Mouse (Mus musculus) myocyte (in vitro differentiated cells): ENCODE data around the gene Scamp4. TPM values are rescaled to one million over a fixed set of nuclear protein-coding genes. Genes with fewer than 3 reads are reported as not detected.

ENCODE experiments used
- H3K27me3 ChIP-seq: one replicate; pipeline ENCODE4 v1.6.1; 2011; ENCODE audit not compliant: control insufficient read depth, insufficient read depth, insufficient read length
- H3K36me3 ChIP-seq: one replicate; pipeline ENCODE4 v1.6.1; 2011; ENCODE audit not compliant: control insufficient read depth, insufficient read depth
- H3K4me2 ChIP-seq: one replicate; pipeline ENCODE4 v1.6.1; 2011; ENCODE audit warnings: low read depth, control low read depth
- H3K4me3 ChIP-seq: one replicate; pipeline ENCODE4 v1.5.1; 2011; ENCODE audit warnings: mild to moderate bottlenecking, control low read depth, moderate library complexity
- H3K79me2 ChIP-seq: one replicate; pipeline ENCODE4 v1.6.1; 2011; ENCODE audit not compliant: control insufficient read depth, insufficient read depth
- H3ac ChIP-seq: one replicate; pipeline ENCODE4 v1.6.1; 2011; ENCODE audit not compliant: control insufficient read depth, insufficient read length
- CEBPB ChIP-seq: IDR thresholded peaks from 2 replicates; pipeline ENCODE4 v1.6.1; 2011; ENCODE audit warnings: mild to moderate bottlenecking, moderate library complexity; ENCODE audit not compliant: poor library complexity, insufficient read depth, severe bottlenecking
- E2F4 ChIP-seq: IDR thresholded peaks from one replicate; pipeline ENCODE4 v1.6.1; 2011; ENCODE audit warnings: mild to moderate bottlenecking, control low read depth, moderate library complexity; ENCODE audit not compliant: insufficient read depth
- MAX ChIP-seq: IDR thresholded peaks from one replicate; pipeline ENCODE4 v1.6.1; 2011; ENCODE audit warnings: low read depth, mild to moderate bottlenecking, control low read depth
- MYOD1 ChIP-seq, 3 experiments: IDR thresholded peaks; one replicate each; pipeline ENCODE4 v1.6.1; 2011; ENCODE audit warnings: control low read depth in 2 of 3, low read depth in 2 of 3, mild to moderate bottlenecking in 2 of 3, moderate library complexity in 1 of 3; ENCODE audit not compliant: insufficient read length in 2 of 3, control insufficient read depth in 1 of 3
- MYOG ChIP-seq, 3 experiments: IDR thresholded peaks; one replicate each; pipeline ENCODE4 v1.6.1; 2011; ENCODE audit warnings: control low read depth in 2 of 3, low read depth in 2 of 3, mild to moderate bottlenecking in 2 of 3; ENCODE audit not compliant: insufficient read length in 2 of 3, control insufficient read depth in 1 of 3, insufficient read depth in 1 of 3
- POLR2A ChIP-seq: IDR thresholded peaks from one replicate; pipeline ENCODE4 v1.6.1; 2011; ENCODE audit warnings: low read depth, mild to moderate bottlenecking, control low read depth, moderate library complexity; ENCODE audit not compliant: insufficient read length
- POLR2AphosphoS2 ChIP-seq: IDR thresholded peaks from one replicate; pipeline ENCODE4 v1.6.1; 2011; ENCODE audit warnings: low read depth, control low read depth; ENCODE audit not compliant: insufficient read length
- REST ChIP-seq: IDR thresholded peaks from one replicate; pipeline ENCODE4 v1.6.1; 2011; ENCODE audit warnings: mild to moderate bottlenecking, control low read depth, moderate library complexity; ENCODE audit not compliant: insufficient read depth, insufficient read length
- SRF ChIP-seq: IDR thresholded peaks from one replicate; pipeline ENCODE4 v1.6.1; 2011; ENCODE audit warnings: low read depth; ENCODE audit not compliant: control insufficient read depth, insufficient read length
- TCF12 ChIP-seq: IDR thresholded peaks from one replicate; pipeline ENCODE4 v1.6.1; 2011; ENCODE audit warnings: mild to moderate bottlenecking, control low read depth; ENCODE audit not compliant: poor library complexity, insufficient read depth, severe bottlenecking
- TCF3 ChIP-seq: IDR thresholded peaks from one replicate; pipeline ENCODE4 v1.6.1; 2011; ENCODE audit warnings: low read depth, control low read depth; ENCODE audit not compliant: insufficient read length
- USF1 ChIP-seq: IDR thresholded peaks from one replicate; pipeline ENCODE4 v1.6.1; 2011; ENCODE audit warnings: low read depth, mild to moderate bottlenecking, control low read depth, moderate library complexity
- polyA plus RNA-seq: library from polyadenylated mRNA; unstranded; fragments of >200 nt; fragmentation: generic; extraction: Trizol; gene quantifications from one replicate; pipeline ENCODE4 v1.2.1, GENCODE M21; 2012; ENCODE audit warnings: missing spikeins

Gene Scamp4
- polyA plus RNA-seq, 1 experiment: 141 TPM

- Histone ChIP-seq H3K79me2 (peaks cover 5% of the 10 kb centered on the region), H3K27me3 (no peaks in the 10 kb centered on the region), H3ac (no peak overlapping the region), H3K36me3 (peaks cover 2% of the 10 kb centered on the region), H3K4me2 (peak overlapping the region; percentile 30), H3K4me3 (no peak overlapping the region)
- TF ChIP-seq TCF12 (peak; percentile 9), MYOD1 (IDR thresholded peaks at IDR 0.05; ENCODE audit: control insufficient read depth in 1 of 3, insufficient read length in 2 of 3, low read depth in 2 of 3) (peak in 2 of 3 experiments; percentile 54 to 87), POLR2AphosphoS2 (no peak), MYOG (IDR thresholded peaks at IDR 0.05; ENCODE audit: control insufficient read depth in 1 of 3, insufficient read depth in 1 of 3, insufficient read length in 2 of 3, low read depth in 2 of 3) (peak in 2 of 3 experiments; percentile 22 to 83)
Observed at GRCm38 (mm10) chr10:80618181-80618580, 15.5 kb downstream of the Scamp4 start.

GRCm38 (mm10) chr10:80619465-80620244 lies 17.0 kb downstream of the Scamp4 start:
- Histone ChIP-seq H3K36me3 (no peaks in the 10 kb centered on the region), H3K27me3 (no peaks in the 10 kb centered on the region), H3K4me2 (no peak overlapping the region), H3K4me3 (no peak overlapping the region), H3K79me2 (peaks cover 19% of the 10 kb centered on the region), H3ac (no peak overlapping the region)
- TF ChIP-seq SRF: no peak
- TF ChIP-seq E2F4: no peak
- TF ChIP-seq TCF12: no peak
- TF ChIP-seq REST: no peak
- TF ChIP-seq MAX: no peak
- no peak for TF ChIP-seq USF1
- TF ChIP-seq MYOG (IDR thresholded peaks at IDR 0.05; ENCODE audit: control insufficient read depth in 1 of 3, insufficient read depth in 1 of 3, insufficient read length in 2 of 3, low read depth in 2 of 3): no peak
- no peak for TF ChIP-seq CEBPB
- TF ChIP-seq TCF3: no peak
- TF ChIP-seq MYOD1 (IDR thresholded peaks at IDR 0.05; ENCODE audit: control insufficient read depth in 1 of 3, insufficient read length in 2 of 3, low read depth in 2 of 3): no peak

- no peaks in the 10 kb centered on the region for H3K27me3 ChIP-seq
- no peak for TF ChIP-seq MYOG (IDR thresholded peaks at IDR 0.05; ENCODE audit: control insufficient read depth in 1 of 3, insufficient read depth in 1 of 3, insufficient read length in 2 of 3, low read depth in 2 of 3)
- no peak for TF ChIP-seq SRF
- no peak for TF ChIP-seq POLR2AphosphoS2
- no peak for TF ChIP-seq POLR2A
- no peak for TF ChIP-seq TCF3
- TF ChIP-seq MYOD1 (IDR thresholded peaks at IDR 0.05; ENCODE audit: control insufficient read depth in 1 of 3, insufficient read length in 2 of 3, low read depth in 2 of 3): no peak
- no peak for TF ChIP-seq MAX
- TF ChIP-seq USF1: no peak
- no peak for TF ChIP-seq E2F4
- no peak for TF ChIP-seq REST
- peaks cover 26% of the 10 kb centered on the region for H3K79me2 ChIP-seq
- no peak overlapping the region for H3ac ChIP-seq
- no peak overlapping the region for H3K4me3 ChIP-seq
- H3K4me2 ChIP-seq: no peak overlapping the region
- no peaks in the 10 kb centered on the region for H3K36me3 ChIP-seq
Observed at GRCm38 (mm10) chr10:80620365-80620764, 17.7 kb downstream of the Scamp4 start.

- peak overlapping the region; percentile 80 for H3K4me3 ChIP-seq
- no peak for TF ChIP-seq MAX
- no peak for TF ChIP-seq USF1
- no peak for TF ChIP-seq CEBPB
- no peak for TF ChIP-seq SRF
- no peak for TF ChIP-seq POLR2AphosphoS2
- TF ChIP-seq TCF12: no peak
- no peak for TF ChIP-seq MYOD1 (IDR thresholded peaks at IDR 0.05; ENCODE audit: control insufficient read depth in 1 of 3, insufficient read length in 2 of 3, low read depth in 2 of 3)
- H3K4me2 ChIP-seq: peak overlapping the region; percentile 99
- H3ac ChIP-seq: no peak overlapping the region
- no peaks in the 10 kb centered on the region for H3K27me3 ChIP-seq
- H3K79me2 ChIP-seq: peaks cover 33% of the 10 kb centered on the region
- H3K36me3 ChIP-seq: no peaks in the 10 kb centered on the region
Observed at GRCm38 (mm10) chr10:80620796-80621689, 18.4 kb downstream of the Scamp4 start.

GRCm38 (mm10) chr10:80621690-80621939 lies 18.9 kb downstream of the Scamp4 start:
- TF ChIP-seq CEBPB (no peak), MAX (no peak), SRF (no peak), E2F4 (no peak), TCF12 (no peak), USF1 (no peak), POLR2AphosphoS2 (no peak), TCF3 (no peak), MYOG (IDR thresholded peaks at IDR 0.05; ENCODE audit: control insufficient read depth in 1 of 3, insufficient read depth in 1 of 3, insufficient read length in 2 of 3, low read depth in 2 of 3) (no peak), REST (no peak), POLR2A (no peak), MYOD1 (IDR thresholded peaks at IDR 0.05; ENCODE audit: control insufficient read depth in 1 of 3, insufficient read length in 2 of 3, low read depth in 2 of 3) (no peak)
- H3K36me3 ChIP-seq: no peaks in the 10 kb centered on the region
- H3K4me2 ChIP-seq: peak overlapping the region; percentile 99
- peak overlapping the region; percentile 80 for H3K4me3 ChIP-seq
- H3K79me2 ChIP-seq: peaks cover 39% of the 10 kb centered on the region
- H3K27me3 ChIP-seq: no peaks in the 10 kb centered on the region
- no peak overlapping the region for H3ac ChIP-seq
